Mouse (Mus musculus) forebrain, embryonic 13.5 days (tissue): ENCODE measurements around the gene Camkk2. TPM values are rescaled to one million over a fixed set of nuclear protein-coding genes. Genes with fewer than 3 reads are reported as not detected.
A peak's percentile ranks its signal among the peaks of the same experiment; 100 is the strongest.

Source experiments
- ATAC-seq: fragments of 200-750 bp; cut with Nextera tagmentation; 2 replicates; pipeline ENCODE4 v1.8.0; 2017
- H3K27ac ChIP-seq: fragments of 300-500 bp; sonication (generic); 2 replicates; pipeline ENCODE4 v1.5.1; 2015; ENCODE audit warnings: inconsistent platforms, mild to moderate bottlenecking, moderate library complexity
- H3K27me3 ChIP-seq: fragments of 300-500 bp; sonication (generic); 2 replicates; pipeline ENCODE4 v1.6.1; 2015; ENCODE audit warnings: mild to moderate bottlenecking, inconsistent platforms
- H3K36me3 ChIP-seq: fragments of 300-500 bp; sonication (generic); 2 replicates; pipeline ENCODE4 v1.6.1; 2015; ENCODE audit warnings: mild to moderate bottlenecking, inconsistent platforms; ENCODE audit not compliant: poor library complexity, severe bottlenecking
- H3K4me1 ChIP-seq: fragments of 300-500 bp; sonication (generic); 2 replicates; pipeline ENCODE4 v1.6.1; 2015; ENCODE audit warnings: inconsistent platforms
- H3K4me2 ChIP-seq: fragments of 300-500 bp; sonication (generic); 2 replicates; pipeline ENCODE4 v1.6.1; 2015; ENCODE audit warnings: inconsistent platforms, mild to moderate bottlenecking, moderate library complexity
- H3K4me3 ChIP-seq: fragments of 300-500 bp; sonication (generic); 2 replicates; pipeline ENCODE4 v1.5.1; 2015; ENCODE audit warnings: mild to moderate bottlenecking, inconsistent platforms
- H3K9ac ChIP-seq: fragments of 300-500 bp; sonication (generic); 2 replicates; pipeline ENCODE4 v1.6.1; 2015; ENCODE audit warnings: mild to moderate bottlenecking, inconsistent platforms
- H3K9me3 ChIP-seq: fragments of 300-500 bp; sonication (generic); replicated peaks from 2 replicates; pipeline ENCODE4 v1.6.1; 2016; ENCODE audit warnings: inconsistent platforms
- WGBS: fragments of 180-500 bp; shearing (Covaris S2); methylation state at CpG from one replicate; pipeline ENCODE4 v1.1.7; 2015; 5-methylcytosine and 5-hydroxymethylcytosine counted together
- polyA plus RNA-seq: library from polyadenylated mRNA; unstranded; fragments of >200 nt; fragmentation: Nextera tagmentation; extraction: Ambion mirVana; gene quantifications from 2 replicates; pipeline ENCODE4 v1.2.1, GENCODE M21; 2015

Gene Camkk2
- polyA plus RNA-seq, 1 experiment from 2014 or later: 41.1 TPM

DNA sequence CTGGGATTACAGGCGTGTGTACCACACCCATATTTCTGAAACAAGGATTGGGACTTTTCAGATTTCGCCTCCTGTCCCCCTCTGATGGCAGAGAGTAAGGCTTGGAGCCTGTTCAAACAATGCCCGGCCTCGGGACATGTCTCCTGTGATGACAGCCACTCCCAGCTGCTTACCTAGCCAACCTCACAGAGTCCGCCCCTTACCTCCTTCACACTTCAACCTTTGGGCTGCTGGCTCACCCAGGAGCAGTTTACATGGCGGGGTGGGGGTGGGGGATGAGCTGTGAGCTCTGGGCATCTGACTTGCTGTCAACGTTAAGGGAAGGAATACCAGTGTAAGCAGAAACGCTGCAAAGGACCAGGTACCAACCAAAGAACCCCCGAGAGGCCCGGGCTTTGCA, 48.4 kb downstream of the Camkk2 start:
- H3K4me1 ChIP-seq: no peaks in the 10 kb centered on the region
- 90% methylated on average over 10 of the region's 10 CpGs for WGBS
- no peak overlapping the region for H3K4me3 ChIP-seq
- H3K27me3 ChIP-seq: no peaks in the 10 kb centered on the region
- H3K27ac ChIP-seq: no peak overlapping the region
- H3K9me3 ChIP-seq: no peaks in the 10 kb centered on the region
- H3K4me2 ChIP-seq: no peak overlapping the region
- ATAC-seq: no peak
- no peak overlapping the region for H3K9ac ChIP-seq
- 0 out of 2 replicates have a peak, but pooled peaks cover 3% of the 10 kb centered on the region for H3K36me3 ChIP-seq

DNA sequence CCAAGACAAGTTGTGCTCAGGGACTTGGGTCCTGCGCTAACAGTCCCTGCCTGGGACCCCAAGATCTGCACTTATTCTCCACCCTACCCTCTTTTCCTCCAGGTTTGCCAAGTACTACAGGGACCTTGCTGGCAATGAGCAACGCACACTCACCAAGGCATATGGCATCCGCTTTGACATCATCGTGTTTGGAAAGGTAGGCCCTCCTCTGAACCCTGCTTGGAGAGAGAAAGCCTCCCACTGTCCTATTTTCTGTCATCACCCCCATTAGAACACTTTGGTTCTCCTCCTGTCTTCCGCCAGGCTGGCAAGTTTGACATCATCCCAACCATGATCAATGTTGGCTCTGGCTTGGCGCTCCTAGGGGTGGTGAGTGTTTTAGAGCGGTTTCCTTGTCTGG, 52.1 kb downstream of the Camkk2 start:
- 91% methylated on average over 7 of the region's 7 CpGs for WGBS
- Histone ChIP-seq H3K27ac (no peak overlapping the region), H3K4me2 (no peak overlapping the region), H3K4me3 (no peak overlapping the region), H3K4me1 (no peaks in the 10 kb centered on the region), H3K9ac (no peak overlapping the region), H3K27me3 (no peaks in the 10 kb centered on the region), H3K36me3 (no peaks in the 10 kb centered on the region), H3K9me3 (no peaks in the 10 kb centered on the region)
- ATAC-seq: no peak

DNA sequence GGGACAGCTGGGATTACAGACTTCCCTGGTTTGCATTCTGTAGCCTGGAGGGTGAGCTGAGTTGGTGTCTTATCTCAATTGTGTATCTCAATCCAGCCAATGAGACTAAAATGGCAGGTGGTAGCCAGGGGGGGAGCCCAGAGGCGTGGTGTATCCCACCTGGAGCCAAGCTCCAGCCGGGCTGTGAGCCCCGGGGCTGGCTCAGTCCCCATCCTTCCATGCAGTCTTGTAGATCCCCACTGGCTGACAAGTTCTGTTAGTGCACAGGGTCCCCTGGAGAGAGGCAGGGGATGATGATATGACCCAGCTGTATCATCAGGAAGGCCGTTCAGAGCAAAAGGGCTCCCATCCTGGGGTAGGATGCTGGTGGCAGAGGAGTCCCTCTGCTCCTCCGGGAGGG, 52.6 kb downstream of the Camkk2 start:
- no peak for ATAC-seq
- 82% methylated on average over 5 of the region's 5 CpGs for WGBS

DNA sequence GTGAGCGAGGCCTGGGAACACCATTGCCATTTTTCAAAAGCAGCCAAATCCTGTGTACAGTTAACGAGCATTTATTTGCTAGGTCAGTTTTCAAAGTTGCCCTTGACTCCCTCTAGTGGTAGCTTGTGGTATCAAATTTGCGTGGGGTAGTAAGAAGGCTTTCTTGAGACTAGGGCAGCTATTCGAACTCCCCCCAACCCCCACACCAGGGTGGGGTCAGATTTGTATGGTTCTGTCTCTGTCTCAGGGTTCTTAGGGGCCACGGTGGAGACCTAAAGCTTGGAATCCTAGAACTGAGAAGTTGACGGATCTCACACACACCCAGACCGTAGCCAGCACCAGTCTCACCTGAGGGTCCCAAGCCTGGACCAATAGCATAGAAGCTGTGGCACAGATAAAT, 53.1 kb downstream of the Camkk2 start:
- Histone ChIP-seq H3K4me2 (no peak overlapping the region), H3K36me3 (no peaks in the 10 kb centered on the region), H3K27ac (no peak overlapping the region), H3K27me3 (no peaks in the 10 kb centered on the region), H3K9me3 (no peaks in the 10 kb centered on the region), H3K9ac (no peak overlapping the region), H3K4me3 (no peak overlapping the region), H3K4me1 (no peaks in the 10 kb centered on the region)
- peak; percentile 38; the same call in 1 of the 2 replicates for ATAC-seq
- 24% methylated on average over 7 of the region's 7 CpGs for WGBS

More for the DNA sequence above, 52.6 kb downstream of the Camkk2 start:
- Histone ChIP-seq H3K4me2 (no peak overlapping the region), H3K9ac (no peak overlapping the region), H3K9me3 (no peaks in the 10 kb centered on the region), H3K27ac (no peak overlapping the region), H3K27me3 (no peaks in the 10 kb centered on the region), H3K4me1 (no peaks in the 10 kb centered on the region), H3K4me3 (no peak overlapping the region), H3K36me3 (no peaks in the 10 kb centered on the region)

GRCm38 (mm10) chr5:122725453-122725852, 53.8 kb downstream of the Camkk2 start:
- Histone ChIP-seq H3K4me2 (no peak overlapping the region), H3K9me3 (no peaks in the 10 kb centered on the region), H3K27ac (no peak overlapping the region), H3K4me1 (no peaks in the 10 kb centered on the region), H3K27me3 (no peaks in the 10 kb centered on the region), H3K36me3 (no peaks in the 10 kb centered on the region), H3K9ac (no peak overlapping the region), H3K4me3 (no peak overlapping the region)
- ATAC-seq: no peak
- whole genome bisulfite sequencing: 91% methylated on average over 13 of the region's 13 CpGs

GRCm38 (mm10) chr5:122719168-122719567, 60.0 kb downstream of the Camkk2 start:
- no peaks in the 10 kb centered on the region for H3K4me1 ChIP-seq
- H3K36me3 ChIP-seq: no peaks in the 10 kb centered on the region
- H3K27me3 ChIP-seq: no peaks in the 10 kb centered on the region
- no peak overlapping the region for H3K9ac ChIP-seq
- H3K9me3 ChIP-seq: no peaks in the 10 kb centered on the region
- no peak overlapping the region for H3K4me2 ChIP-seq
- no peak overlapping the region for H3K4me3 ChIP-seq
- 93% methylated on average over 8 of the region's 8 CpGs for WGBS
- ATAC-seq: no peak
- no peak overlapping the region for H3K27ac ChIP-seq

GRCm38 (mm10) chr5:122718400-122718799, 60.8 kb downstream of the Camkk2 start:
- Histone ChIP-seq H3K27ac (no peak overlapping the region), H3K36me3 (no peaks in the 10 kb centered on the region), H3K4me3 (no peak overlapping the region), H3K9ac (no peak overlapping the region), H3K9me3 (no peaks in the 10 kb centered on the region), H3K27me3 (no peaks in the 10 kb centered on the region), H3K4me1 (no peaks in the 10 kb centered on the region), H3K4me2 (no peak overlapping the region)
- 94% methylated on average over 7 of the region's 7 CpGs for WGBS
- no peak for ATAC-seq

DNA sequence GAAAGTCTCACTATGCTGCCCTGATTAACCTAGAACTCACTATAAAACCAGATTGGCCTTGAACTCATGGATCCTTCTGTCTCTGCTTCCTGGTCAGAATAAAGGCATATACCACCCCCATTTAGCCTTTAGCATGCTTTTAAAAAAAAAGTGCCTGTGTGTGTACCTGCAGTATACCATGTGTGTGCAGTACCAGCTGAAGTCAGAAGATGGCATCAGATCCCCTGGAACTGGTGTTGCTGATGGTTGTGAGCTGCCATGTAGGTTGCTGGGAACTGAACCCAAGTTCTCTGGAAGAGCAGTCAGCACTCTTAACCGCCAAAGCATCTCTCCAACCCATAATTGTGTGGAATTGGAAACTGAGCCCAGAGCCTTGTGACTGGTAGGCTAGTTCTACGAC, 62.4 kb downstream of the Camkk2 start:
- H3K9me3 ChIP-seq: no peaks in the 10 kb centered on the region
- H3K36me3 ChIP-seq: no peaks in the 10 kb centered on the region
- no peak overlapping the region for H3K27ac ChIP-seq
- no peak overlapping the region for H3K4me3 ChIP-seq
- H3K4me2 ChIP-seq: no peak overlapping the region
- 99% methylated on average over 2 of the region's 2 CpGs for WGBS
- ATAC-seq: no peak
- no peak overlapping the region for H3K9ac ChIP-seq
- H3K27me3 ChIP-seq: no peaks in the 10 kb centered on the region
- H3K4me1 ChIP-seq: no peaks in the 10 kb centered on the region

GRCm38 (mm10) chr5:122715723-122716122, 63.5 kb downstream of the Camkk2 start:
- Histone ChIP-seq H3K27me3 (no peaks in the 10 kb centered on the region), H3K4me2 (no peak overlapping the region), H3K9ac (no peak overlapping the region), H3K27ac (no peak overlapping the region), H3K9me3 (no peaks in the 10 kb centered on the region), H3K36me3 (no peaks in the 10 kb centered on the region), H3K4me1 (no peaks in the 10 kb centered on the region), H3K4me3 (no peak overlapping the region)
- WGBS: 80% methylated on average over 1 of the region's 1 CpGs
- no peak for ATAC-seq

DNA sequence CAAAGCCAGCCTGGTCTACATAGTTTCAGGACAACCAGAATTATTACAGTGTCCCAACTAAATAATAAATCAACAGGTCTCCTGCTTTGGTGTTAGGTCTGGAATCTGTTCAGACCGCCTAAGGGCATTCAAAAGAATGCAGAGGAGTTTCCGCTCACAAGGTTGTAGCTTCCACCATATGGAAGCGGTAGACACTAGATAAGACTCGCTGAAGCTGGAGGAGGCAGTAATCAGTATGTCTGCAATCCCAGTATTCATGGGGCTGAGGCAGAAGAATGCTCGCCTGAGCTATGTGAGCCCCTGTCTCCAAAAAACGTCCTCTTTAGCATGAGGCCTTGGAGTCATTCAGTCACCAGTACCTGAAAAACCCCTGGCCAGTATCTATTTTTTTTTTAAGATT, 70.4 kb downstream of the Camkk2 start:
- H3K9ac ChIP-seq: no peak overlapping the region
- no peak for ATAC-seq
- WGBS: 88% methylated on average over 6 of the region's 6 CpGs
- peaks cover 9% of the 10 kb centered on the region for H3K4me1 ChIP-seq
- no peaks in the 10 kb centered on the region for H3K36me3 ChIP-seq
- no peaks in the 10 kb centered on the region for H3K9me3 ChIP-seq
- 0 out of 2 replicates have a peak, but pooled peaks cover 3% of the 10 kb centered on the region for H3K27me3 ChIP-seq
- H3K27ac ChIP-seq: no peak overlapping the region
- H3K4me3 ChIP-seq: no peak overlapping the region
- no peak overlapping the region for H3K4me2 ChIP-seq

DNA sequence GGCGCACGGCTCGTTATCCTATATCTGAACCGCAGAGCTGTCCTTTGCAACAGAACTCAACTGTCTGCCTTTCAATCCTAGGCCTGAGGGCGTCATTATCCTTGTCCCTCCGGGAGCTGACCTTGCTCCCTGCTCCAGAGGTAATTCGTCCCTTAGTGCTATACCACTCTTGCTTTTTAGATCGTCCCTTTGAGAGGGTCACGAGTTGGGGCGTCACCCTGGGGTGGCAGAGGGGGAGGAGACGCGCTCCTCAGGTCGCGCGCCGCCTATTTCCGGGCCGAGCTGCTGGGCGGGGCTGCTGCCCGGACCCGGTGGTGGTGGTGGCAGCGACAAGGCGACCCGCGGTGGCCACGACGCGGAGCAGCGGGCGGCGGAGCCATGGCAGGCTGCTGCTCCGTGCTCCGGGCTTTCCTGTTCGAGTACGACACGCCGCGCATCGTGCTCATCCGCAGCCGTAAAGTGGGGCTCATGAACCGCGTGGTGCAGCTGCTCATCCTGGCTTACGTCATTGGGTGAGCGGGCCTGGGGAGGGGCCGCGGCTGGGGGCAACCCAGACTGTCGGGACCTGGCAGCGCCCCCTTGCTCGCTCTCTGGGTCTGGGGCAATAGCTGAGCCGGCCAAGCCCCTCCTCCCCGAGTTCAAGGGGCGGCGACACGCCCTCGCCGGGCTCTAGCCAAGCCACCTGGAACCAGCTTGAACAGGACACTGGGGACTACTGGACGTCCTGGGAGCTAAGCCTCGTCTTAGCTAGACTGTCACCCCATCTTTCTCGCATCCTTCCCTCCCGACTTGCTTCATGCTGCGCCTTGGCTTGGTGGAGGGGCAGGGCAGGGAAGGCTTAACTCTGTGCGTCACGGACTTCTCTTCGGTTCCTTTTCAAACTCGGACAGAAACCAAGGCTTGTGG, 71.7 kb downstream of the Camkk2 start, which contains the start of gene P2rx4:
Gene P2rx4, plus strand, starts transcription at position 269 of the 906 bp plus-strand sequence.
- peak within 1 kb of the TSS; percentile 78 for H3K4me2 ChIP-seq
- under 1% methylated on average over 66 of the region's 66 CpGs for WGBS
- H3K9ac ChIP-seq: peak within 1 kb of the TSS; percentile 74
- H3K4me1 ChIP-seq: peaks cover 9% of the 10 kb centered on the region
- ATAC-seq: peak; percentile 93
- H3K27ac ChIP-seq: peak within 1 kb of the TSS; percentile 21; the same call in 1 of the 2 replicates
- peak within 1 kb of the TSS; percentile 58 for H3K4me3 ChIP-seq
- 0 out of 2 replicates have a peak, but pooled peaks cover 3% of the 10 kb centered on the region for H3K27me3 ChIP-seq
- H3K36me3 ChIP-seq: no peaks in the 10 kb centered on the region
- no peaks in the 10 kb centered on the region for H3K9me3 ChIP-seq

DNA sequence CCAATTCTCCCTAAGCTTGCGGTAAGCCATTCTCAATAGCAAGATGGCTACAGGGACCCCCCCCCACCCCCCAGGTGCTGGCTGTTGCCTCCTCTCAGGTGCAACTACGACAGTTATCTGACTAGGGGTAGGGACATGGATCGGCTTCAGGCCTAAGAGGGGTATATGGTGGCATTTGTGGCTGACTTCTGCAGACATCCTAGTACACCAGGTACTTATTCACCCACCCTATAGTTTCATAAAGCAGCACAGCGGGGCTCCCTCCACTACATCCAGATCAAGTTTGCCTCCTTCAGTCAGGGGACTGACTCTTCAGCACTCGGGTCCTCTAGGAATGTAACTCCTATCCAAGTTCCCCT, 72.3 kb downstream of the Camkk2 start:
- 0 out of 2 replicates have a peak, but pooled peaks cover 3% of the 10 kb centered on the region for H3K27me3 ChIP-seq
- no peak for ATAC-seq
- H3K9ac ChIP-seq: peak overlapping the region; percentile 74
- no peaks in the 10 kb centered on the region for H3K36me3 ChIP-seq
- H3K9me3 ChIP-seq: no peaks in the 10 kb centered on the region
- peak overlapping the region; percentile 21; the same call in 1 of the 2 replicates for H3K27ac ChIP-seq
- peaks cover 9% of the 10 kb centered on the region for H3K4me1 ChIP-seq
- H3K4me2 ChIP-seq: peak overlapping the region; percentile 78
- peak overlapping the region; percentile 58 for H3K4me3 ChIP-seq
- 37% methylated on average over 5 of the region's 5 CpGs for WGBS
